In genomic region chr10:116784098-116784497, GRCm38 (mm10) we compare ENCODE assay signal across 15 mouse cellular contexts.
"Had no signal": no experiment of that assay in that cellular context is flagged by ENCODE, and none has a peak within 500 bp of the region (broad histone marks: within the 10 kb centered on the region; RNA-seq: fewer than 3 reads in every experiment).

No protein-coding gene starts in this region.

- H3K36me3 ChIP-seq: limb, embryonic 15.5 days; midbrain, embryonic 12.5 days had no signal

- H3K27me3 ChIP-seq: limb, embryonic 15.5 days; midbrain, embryonic 12.5 days had no signal

- DNase-seq: kidney, adult 8-10 months; kidney, postnatal 25 days; layer of hippocampus, adult 9-11 months; layer of hippocampus, postnatal 36 days; lung, embryonic 14.5 days; lung, postnatal 10 days; lung, postnatal 4 days; right cerebral cortex, postnatal 25 days; thymus, postnatal 4 days had no signal

- H3K9me3 ChIP-seq: limb, embryonic 15.5 days; midbrain, embryonic 12.5 days had no signal

- H3K27ac ChIP-seq: limb, embryonic 15.5 days; liver, embryonic 14.5 days; midbrain, embryonic 12.5 days; stomach, postnatal 0 days had no signal

- H3K4me2 ChIP-seq: limb, embryonic 15.5 days; lung, embryonic 14.5 days; midbrain, embryonic 12.5 days had no signal

- H3K4me1 ChIP-seq: limb, embryonic 15.5 days; megakaryocyte, embryonic 14.5 days; midbrain, embryonic 12.5 days had no signal

- H3K9ac ChIP-seq: limb, embryonic 15.5 days; liver, embryonic 14.5 days; lung, embryonic 14.5 days; midbrain, embryonic 12.5 days had no signal

- H3K4me3 ChIP-seq: limb, embryonic 15.5 days; megakaryocyte, embryonic 14.5 days; midbrain, embryonic 12.5 days had no signal

- ATAC-seq: midbrain, embryonic 16.5 days had no signal
